Mouse (Mus musculus) layer of hippocampus, postnatal 14 days (tissue): Measurements from ENCODE around the gene Pask. TPM values are rescaled to one million over a fixed set of nuclear protein-coding genes. Genes with fewer than 3 reads are reported as not detected.
"Not testable (repeated sequence)": the region's sequence is repeated elsewhere in the genome, so short reads cannot be mapped to it uniquely, and the experiment has no call there.

Source experiments
- DNase-seq, 2 experiments: peaks; one replicate each; pipeline ENCODE4 v3.0.0; 2021 to 2022; ENCODE audit warnings: low spot score in 2 of 2, mixed read lengths in 1 of 2
- long read RNA-seq, 2 experiments: library from polyadenylated mRNA; stranded (forward); transcript quantifications; one replicate each; pipeline ENCODE4 v2.0.0; 2021
- total RNA-seq, 2 experiments: library from RNA; stranded (reverse); gene quantifications; 2 replicates each; pipeline ENCODE4 v1.2.3; 2021

Pask gene
- total RNA-seq, result 1 to 10 TPM; 5.2 to 6.7 TPM
- long read RNA-seq, experiment 1, result 0 reads
- long read RNA-seq, experiment 2, partial matches to known transcripts, result 2 of 3 reads
- long read RNA-seq, experiment 2, other reads (novel, unspliced or antisense), result 1 of 3 reads

DNA sequence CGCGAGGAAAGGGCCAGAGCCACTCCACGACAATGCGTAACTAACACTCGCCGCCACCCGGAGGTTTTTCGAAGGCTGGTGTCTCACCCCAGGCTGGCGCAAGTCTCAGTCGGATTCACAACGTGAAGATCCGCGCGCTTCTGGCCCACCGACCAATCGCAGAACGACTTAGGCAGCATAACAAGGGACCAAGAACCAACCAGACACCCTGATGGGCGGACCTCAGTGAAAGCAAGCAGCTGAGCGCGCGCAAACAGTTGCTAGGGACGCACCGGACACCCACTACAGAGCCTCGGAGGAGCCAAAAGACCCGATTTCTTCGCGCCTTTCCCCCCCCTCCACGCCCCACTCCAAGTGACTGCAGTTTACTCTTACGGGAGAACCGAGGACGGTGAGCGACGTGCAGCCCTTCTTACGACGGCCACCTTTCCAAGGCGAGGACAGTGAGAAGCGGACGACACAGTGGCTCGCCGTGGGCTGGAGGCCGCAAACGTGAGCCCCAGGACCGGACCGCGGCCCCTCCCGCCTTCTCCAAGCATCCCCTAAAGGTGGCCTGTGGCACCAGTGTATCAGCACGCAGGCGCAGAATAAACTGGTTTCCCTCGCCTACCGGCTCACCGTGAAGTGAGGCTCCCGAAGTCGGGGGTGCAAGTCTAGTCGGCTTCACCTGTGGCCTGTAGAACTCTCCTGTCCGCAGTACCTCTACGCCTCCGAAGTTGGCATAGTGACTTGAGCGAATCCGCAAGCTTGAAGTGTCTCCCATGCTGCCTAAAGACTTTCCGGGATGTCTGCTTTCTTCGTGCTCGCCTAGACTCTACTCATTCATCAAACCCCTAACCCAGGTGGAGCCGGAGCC lies at the start of gene Pask, which contains the start of gene Ppp1r7:
Gene Pask (minus strand): TSS at position 835 of the 856 bp plus-strand sequence.
Gene Ppp1r7 (plus strand): TSS at position 207 of the 856 bp plus-strand sequence.
- DNase-seq, result peak; percentile 91 to 97

- no peak for DNase-seq
Observed at GRCm38 (mm10) chr1:93388906-93389305, 45.6 kb upstream of the Pask start.

DNA sequence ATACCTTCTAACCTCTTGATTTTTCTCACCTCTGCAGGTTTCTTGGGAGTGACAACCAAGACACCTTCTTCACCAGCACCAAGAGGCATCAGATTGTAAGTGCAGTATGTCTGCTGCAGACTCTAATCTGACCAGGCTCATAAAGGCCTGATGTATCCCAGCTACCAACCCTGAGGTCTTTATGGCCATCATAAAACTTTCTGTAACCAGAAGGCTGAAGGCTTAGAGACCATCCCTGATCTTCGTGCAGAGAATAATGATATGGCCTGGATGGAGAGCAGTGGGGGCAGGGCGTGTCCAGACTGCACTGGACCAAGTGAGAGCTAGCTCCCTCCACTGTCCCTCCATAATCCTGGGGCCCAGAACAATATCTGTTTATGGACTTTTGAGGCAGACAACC lies 43.9 kb upstream of the Pask start:
- DNase-seq, result no peak

GRCm38 (mm10) chr1:93379117-93379516 lies 35.8 kb upstream of the Pask start:
- DNase-seq, result no peak

DNA sequence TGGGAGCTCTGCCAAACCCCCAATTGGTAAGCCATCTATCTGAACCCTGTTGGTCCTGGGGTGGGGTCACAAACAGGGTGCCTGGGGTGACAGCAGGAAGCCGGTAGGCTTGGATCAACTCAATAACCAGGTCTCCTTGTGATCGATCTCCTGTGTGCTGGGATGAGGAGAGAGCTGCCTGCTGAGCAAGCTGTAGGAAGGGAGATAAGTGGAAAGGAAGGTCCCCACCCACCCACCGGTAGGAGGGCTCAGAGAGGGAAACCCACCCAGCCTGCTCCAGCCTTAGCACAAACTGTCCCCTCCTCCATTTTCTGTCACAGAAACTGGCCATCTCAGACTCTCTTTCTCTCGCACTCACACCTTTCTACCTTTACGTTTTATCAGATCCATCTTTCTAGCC lies 34.0 kb upstream of the Pask start:
- no peak for DNase-seq

GRCm38 (mm10) chr1:93373665-93374064 lies 30.4 kb upstream of the Pask start, which contains the start of gene Ano7:
Ano7 (plus strand) TSS chr1:93373930.
- no peak for DNase-seq

GRCm38 (mm10) chr1:93365641-93366040 lies 22.4 kb upstream of the Pask start:
- DNase-seq, result no peak

GRCm38 (mm10) chr1:93362661-93363060 lies 19.4 kb upstream of the Pask start:
- DNase-seq, result no peak

- DNase-seq, result peak in 1 of 2 experiments; percentile 64
Observed at GRCm38 (mm10) chr1:93352724-93353123, 9.4 kb upstream of the Pask start.

DNA sequence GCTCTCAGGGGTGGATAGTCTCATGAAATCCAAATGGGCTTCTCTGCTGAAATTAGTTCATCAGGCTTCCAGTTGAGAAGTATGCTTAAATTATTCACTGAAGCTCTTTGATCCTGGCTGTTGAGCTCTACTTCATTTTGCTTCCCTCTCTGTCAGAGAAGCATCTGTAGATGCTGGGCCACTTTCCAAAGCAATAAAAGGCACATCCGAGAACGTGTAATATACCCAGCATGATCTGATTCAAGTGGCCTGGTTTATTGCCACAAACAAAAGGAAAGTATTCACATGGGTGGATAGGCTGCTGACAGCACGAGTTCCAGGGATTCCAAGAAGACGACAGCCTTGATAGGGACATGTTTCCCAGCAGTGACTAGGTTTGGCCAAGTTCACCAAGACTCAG lies 6.4 kb upstream of the Pask start:
- DNase-seq, result peak in 1 of 2 experiments; percentile 18

GRCm38 (mm10) chr1:93347176-93347575 lies 3.9 kb upstream of the Pask start:
- no peak for DNase-seq

DNA sequence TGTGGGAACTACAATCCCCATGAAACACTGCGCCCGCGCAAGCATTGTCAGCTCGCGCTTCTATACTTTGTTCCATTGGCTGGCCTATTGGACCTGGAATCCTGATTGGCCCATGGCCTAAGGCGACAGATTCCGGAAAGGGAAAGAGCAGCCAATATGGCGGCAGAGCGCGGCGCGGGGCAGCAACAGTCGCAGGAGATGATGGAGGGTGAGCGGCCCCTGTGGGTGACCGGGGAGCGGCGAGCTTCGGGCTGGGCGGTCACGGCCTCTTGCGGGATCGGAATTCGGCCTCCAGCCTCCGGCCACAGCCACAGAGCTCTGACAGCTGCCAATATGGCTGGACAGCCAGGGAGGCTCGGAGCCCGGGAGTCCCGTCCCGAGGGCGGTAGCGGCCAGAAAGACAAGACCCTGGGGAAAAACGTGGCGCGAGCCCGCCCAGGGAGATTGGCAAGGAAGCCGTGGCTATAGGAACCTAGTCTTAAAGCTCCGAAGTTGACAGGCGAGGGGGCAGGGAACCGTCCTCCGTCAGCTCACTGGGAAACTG lies 294 bp upstream of the Pask start:
- DNase-seq, result peak; percentile 93 to 98

DNA sequence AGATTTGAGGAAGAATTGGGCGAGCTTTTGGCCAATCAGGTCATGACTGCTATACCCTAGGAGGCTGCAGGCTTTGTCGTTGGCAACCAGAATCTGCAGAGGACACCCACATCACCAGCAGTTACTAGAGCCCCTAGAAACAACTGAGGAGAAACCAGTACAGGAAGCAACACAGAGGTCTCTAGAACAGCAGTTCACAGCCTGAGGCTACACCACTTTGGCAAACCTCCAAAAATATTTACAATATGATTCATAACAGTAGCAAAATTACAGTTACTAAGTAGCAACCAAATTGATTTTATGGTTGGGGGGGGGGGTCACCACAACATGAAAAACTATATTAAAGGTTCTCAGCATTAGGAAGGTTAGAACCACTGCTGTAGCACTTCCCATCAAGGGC lies 8.7 kb downstream of the Pask start:
- no peak for DNase-seq

GRCm38 (mm10) chr1:93326446-93326845 lies 16.8 kb downstream of the Pask start:
- no peak for DNase-seq

GRCm38 (mm10) chr1:93323973-93324372 lies 19.3 kb downstream of the Pask start:
- DNase-seq, result no peak

DNA sequence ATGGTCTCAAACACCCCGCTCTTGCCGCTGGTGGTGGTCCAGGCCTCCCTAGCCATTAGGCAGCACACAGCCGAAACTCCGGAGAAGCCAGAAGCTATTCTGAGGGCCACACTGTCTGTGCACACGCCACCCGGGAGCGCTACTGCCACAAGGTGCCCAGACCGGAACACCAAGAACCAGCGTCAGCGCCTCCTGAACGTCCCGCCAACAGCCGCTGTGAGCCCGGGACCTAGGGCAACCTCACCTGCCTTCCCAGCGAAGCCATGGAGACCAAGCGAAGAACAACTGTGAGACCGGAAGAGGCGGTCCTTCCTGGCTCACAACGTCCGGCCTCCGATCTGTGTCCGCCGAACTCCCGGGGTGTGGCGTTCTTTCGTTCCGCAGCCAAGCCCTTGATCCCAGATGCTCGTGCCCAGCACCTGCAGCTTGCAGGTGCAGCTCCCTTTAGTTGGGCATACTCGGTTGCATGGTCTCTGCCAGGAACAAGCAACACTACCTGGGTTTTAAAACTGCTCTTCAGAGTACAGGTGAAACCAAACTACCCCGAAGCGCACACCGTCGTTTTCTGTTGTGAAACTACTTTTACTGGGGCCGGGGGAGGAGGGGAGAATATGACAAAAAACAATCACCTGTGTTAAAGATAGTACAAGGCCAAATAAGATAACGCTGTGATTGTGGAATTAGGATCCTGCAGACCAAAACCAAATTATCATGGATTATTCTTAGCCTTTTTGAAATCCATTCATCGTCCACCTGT lies 37.5 kb downstream of the Pask start, which contains the start of gene Mterf4:
Gene Mterf4 (minus strand): TSS at position 335 of the 757 bp plus-strand sequence.
- DNase-seq, result peak; percentile 77 to 79

DNA sequence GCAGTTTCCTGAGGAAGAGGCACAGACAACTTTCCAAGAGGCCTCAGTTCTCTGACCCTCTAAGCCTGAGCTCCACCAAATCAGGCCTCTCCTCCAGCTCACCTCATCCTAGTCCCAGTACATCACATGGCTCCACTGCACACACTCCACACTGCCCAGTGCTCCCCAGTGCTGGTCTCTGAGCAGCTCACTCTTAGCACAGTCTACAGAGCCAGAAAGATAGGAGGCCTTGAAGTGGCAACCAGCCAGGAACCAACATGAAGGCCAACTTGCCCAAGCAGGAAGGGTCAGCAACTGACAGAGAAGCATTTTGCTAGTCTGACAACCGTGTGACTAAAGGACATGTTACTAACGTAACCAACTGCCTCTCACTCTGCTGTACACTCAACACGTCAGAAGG lies 42.7 kb downstream of the Pask start:
- no peak for DNase-seq

GRCm38 (mm10) chr1:93299791-93300190 lies 43.5 kb downstream of the Pask start:
- DNase-seq, result no peak

DNA sequence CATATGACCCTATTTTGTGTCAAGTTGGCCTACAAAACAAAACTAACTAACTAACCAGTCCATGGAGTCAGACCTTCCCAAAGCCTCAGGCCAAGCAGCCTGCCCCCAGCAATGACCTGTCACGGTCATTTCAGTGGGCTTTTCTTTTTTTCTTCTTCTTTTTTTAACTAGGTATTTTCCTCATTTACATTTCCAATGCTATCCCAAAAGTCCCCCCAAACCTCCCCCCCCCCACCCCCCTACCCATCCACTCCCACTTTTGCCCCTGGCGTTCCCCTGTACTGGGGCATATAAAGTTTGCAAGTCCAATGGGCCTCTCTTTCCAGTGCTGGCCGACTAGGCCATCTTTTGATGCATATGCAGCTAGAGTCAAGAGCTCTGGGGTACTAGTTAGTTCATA lies 48.8 kb downstream of the Pask start:
- DNase-seq, result not testable (repeated sequence)

GRCm38 (mm10) chr1:93292006-93292405 lies 51.3 kb downstream of the Pask start:
- no peak for DNase-seq

DNA sequence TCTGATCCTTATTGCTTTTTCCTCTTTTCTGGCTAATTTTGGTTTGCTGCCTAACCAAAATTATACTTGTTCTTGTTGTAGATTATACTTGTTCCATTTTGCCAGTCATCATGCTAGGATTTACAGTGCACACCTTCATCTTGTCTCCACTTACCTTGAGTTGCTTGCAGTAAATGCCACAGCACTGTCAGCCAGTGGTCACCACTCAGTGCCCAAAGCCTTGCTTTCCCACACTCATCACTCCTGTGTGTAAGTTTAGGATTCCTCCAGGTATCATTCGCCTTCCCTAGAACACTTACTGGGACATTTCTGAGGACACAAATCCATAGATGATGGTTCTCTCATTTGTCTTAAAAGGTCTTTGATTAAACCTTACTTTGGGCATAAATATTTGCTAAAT lies 51.7 kb downstream of the Pask start:
- DNase-seq, result no peak
